Mouse (Mus musculus): ENCODE measurements around the gene Nkpd1. TPM values are rescaled to one million over a fixed set of nuclear protein-coding genes. Genes with fewer than 3 reads are reported as not detected.
A peak's percentile ranks its signal among the peaks of the same experiment; 100 is the strongest.
"Not testable (repeated sequence)": the region's sequence is repeated elsewhere in the genome, so short reads cannot be mapped to it uniquely, and the experiment has no call there.

Nkpd1 gene
- polyA plus RNA-seq, 1 experiment from 2014 or later = 0.11 TPM

- Histone ChIP-seq H3K9ac (replicated peaks; ENCODE audit: low read length) (no peak overlapping the region), H3K27me3 (ENCODE audit: insufficient read depth, low read length) (no peaks in the 10 kb centered on the region), H3K4me1 (ENCODE audit: insufficient read depth, low read length) (peaks cover 4% of the 10 kb centered on the region; the same call in 1 of the 2 replicates), H3K4me3 (ENCODE audit: low read length) (no peak overlapping the region), H3K9me3 (ENCODE audit: low read length) (no peaks in the 10 kb centered on the region), H3K4me2 (replicated peaks; ENCODE audit: low read depth, low read length) (no peak overlapping the region), H3K36me3 (ENCODE audit: insufficient read depth, low read length) (no peaks in the 10 kb centered on the region), H3K27ac (ENCODE audit: low read length) (no peak overlapping the region)
- no peak for ATAC-seq (ENCODE audit: low FRiP score, low TSS enrichment)
- 66% methylated on average over 4 of the region's 4 CpGs for WGBS
Measured at GRCm38 (mm10) chr7:19501658-19502057, 16.0 kb upstream of the Nkpd1 start.

- Histone ChIP-seq H3K4me3 (ENCODE audit: low read length) (no peak overlapping the region), H3K4me2 (replicated peaks; ENCODE audit: low read depth, low read length) (no peak overlapping the region), H3K27me3 (ENCODE audit: insufficient read depth, low read length) (no peaks in the 10 kb centered on the region), H3K4me1 (ENCODE audit: insufficient read depth, low read length) (peaks cover 15% of the 10 kb centered on the region), H3K27ac (ENCODE audit: low read length) (no peak overlapping the region), H3K9ac (replicated peaks; ENCODE audit: low read length) (no peak overlapping the region), H3K36me3 (ENCODE audit: insufficient read depth, low read length) (no peaks in the 10 kb centered on the region), H3K9me3 (ENCODE audit: low read length) (no peaks in the 10 kb centered on the region)
- WGBS = 31% methylated on average over 5 of the region's 5 CpGs
- ATAC-seq (ENCODE audit: low FRiP score, low TSS enrichment) = no peak
Measured at GRCm38 (mm10) chr7:19503481-19504068, 14.1 kb upstream of the Nkpd1 start.

DNA sequence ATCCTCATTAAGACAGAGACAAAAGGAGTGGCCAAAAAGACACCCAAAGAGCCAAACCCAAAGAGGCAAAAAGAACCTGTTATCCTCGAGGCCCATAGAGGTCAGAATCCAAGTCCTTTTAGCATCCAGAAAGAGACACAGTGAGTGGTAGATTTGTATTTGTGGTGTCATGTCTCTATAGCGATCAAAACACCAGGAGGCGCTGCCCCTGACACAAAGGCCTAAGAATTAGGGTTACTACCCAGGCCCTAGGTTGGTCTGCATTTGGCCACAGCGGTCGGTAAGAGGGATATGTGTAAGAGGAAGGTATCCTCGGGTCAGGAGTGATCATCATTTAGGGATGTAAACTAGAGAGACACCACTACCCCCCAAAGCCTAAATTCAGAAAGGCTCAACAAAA is 11.3 kb upstream of the Nkpd1 start:
- no peak overlapping the region for H3K4me3 ChIP-seq (ENCODE audit: low read length)
- H3K4me2 ChIP-seq (replicated peaks; ENCODE audit: low read depth, low read length) = 0 out of 2 replicates have a peak overlapping the region, but pooled peaks have one; percentile 84
- 35% methylated on average over 6 of the region's 6 CpGs for WGBS
- no peaks in the 10 kb centered on the region for H3K36me3 ChIP-seq (ENCODE audit: insufficient read depth, low read length)
- no peak for ATAC-seq (ENCODE audit: low FRiP score, low TSS enrichment)
- no peak overlapping the region for H3K9ac ChIP-seq (replicated peaks; ENCODE audit: low read length)
- no peaks in the 10 kb centered on the region for H3K9me3 ChIP-seq (ENCODE audit: low read length)
- peaks cover 23% of the 10 kb centered on the region for H3K4me1 ChIP-seq (ENCODE audit: insufficient read depth, low read length)
- H3K27me3 ChIP-seq (ENCODE audit: insufficient read depth, low read length) = no peaks in the 10 kb centered on the region
- H3K27ac ChIP-seq (ENCODE audit: low read length) = no peak overlapping the region

DNA sequence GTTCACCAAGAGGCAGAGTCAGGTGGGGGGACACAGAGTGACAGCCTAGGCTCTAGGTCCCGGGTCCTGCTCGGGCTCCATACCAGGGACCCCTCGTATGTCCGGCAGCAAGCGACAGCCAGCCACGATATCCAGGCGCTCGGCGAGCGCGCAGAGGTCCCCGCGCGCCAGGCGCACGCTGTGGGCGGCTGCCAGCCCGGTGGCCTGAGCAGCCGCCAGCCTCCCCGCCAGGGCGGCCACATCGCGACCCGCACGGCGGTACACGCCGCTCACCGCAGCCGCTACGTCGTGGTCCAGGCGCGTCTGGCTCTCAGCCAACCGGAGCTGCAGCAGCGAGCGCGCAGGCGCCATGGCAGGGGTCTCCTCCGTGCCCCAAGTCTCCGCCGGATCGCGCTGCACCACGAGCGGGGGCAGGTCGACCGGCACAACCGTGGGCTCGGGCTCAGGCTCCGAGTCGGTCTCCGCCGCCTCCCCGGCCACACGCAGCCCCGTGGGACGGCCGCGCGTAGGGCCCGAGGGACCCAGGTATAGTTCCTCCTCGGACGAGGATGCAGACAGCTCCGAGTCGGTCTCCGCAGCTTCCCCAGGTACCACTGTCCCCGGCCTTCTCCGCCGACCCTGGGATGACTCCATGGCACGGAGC is 10.5 kb upstream of the Nkpd1 start:
- ATAC-seq (ENCODE audit: low FRiP score, low TSS enrichment) = 0 out of 2 replicates have a peak, but pooled peaks have one; percentile 18
- H3K27ac ChIP-seq (ENCODE audit: low read length) = no peak overlapping the region
- WGBS = under 1% methylated on average over 61 of the region's 71 CpGs

DNA sequence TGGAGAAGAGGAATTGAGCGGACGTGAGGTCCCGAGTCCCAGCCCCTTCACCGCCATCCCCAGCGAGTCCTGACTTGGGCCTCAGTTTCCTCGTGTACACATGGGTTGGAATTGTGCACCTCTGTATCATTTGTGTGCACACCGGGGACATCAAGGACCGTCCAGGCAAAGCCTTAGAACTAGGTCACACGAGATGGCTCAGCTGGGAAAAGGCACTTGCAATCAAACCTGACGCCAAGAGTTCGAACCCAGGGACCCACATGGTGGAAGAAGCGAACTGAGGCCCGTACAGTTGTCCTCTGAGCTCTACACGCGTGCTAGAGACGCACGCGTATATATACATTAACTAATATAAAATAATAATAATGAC is 10.0 kb upstream of the Nkpd1 start:
- no peaks in the 10 kb centered on the region for H3K27me3 ChIP-seq (ENCODE audit: insufficient read depth, low read length)
- ATAC-seq (ENCODE audit: low FRiP score, low TSS enrichment) = no peak
- no peaks in the 10 kb centered on the region for H3K36me3 ChIP-seq (ENCODE audit: insufficient read depth, low read length)
- no peak overlapping the region for H3K27ac ChIP-seq (ENCODE audit: low read length)
- H3K4me2 ChIP-seq (replicated peaks; ENCODE audit: low read depth, low read length) = peak overlapping the region; percentile 84
- peak overlapping the region; percentile 74 for H3K4me3 ChIP-seq (ENCODE audit: low read length)
- 3% methylated on average over 18 of the region's 18 CpGs for whole genome bisulfite sequencing
- peak overlapping the region; percentile 86 for H3K9ac ChIP-seq (replicated peaks; ENCODE audit: low read length)
- peaks cover 23% of the 10 kb centered on the region for H3K4me1 ChIP-seq (ENCODE audit: insufficient read depth, low read length)
- H3K9me3 ChIP-seq (ENCODE audit: low read length) = no peaks in the 10 kb centered on the region

More for the DNA sequence above, 10.5 kb upstream of the Nkpd1 start:
- Histone ChIP-seq H3K4me2 (replicated peaks; ENCODE audit: low read depth, low read length) (peak overlapping the region; percentile 84), H3K9ac (replicated peaks; ENCODE audit: low read length) (peak overlapping the region; percentile 86), H3K4me3 (ENCODE audit: low read length) (peak overlapping the region; percentile 74), H3K27me3 (ENCODE audit: insufficient read depth, low read length) (no peaks in the 10 kb centered on the region), H3K36me3 (ENCODE audit: insufficient read depth, low read length) (no peaks in the 10 kb centered on the region), H3K9me3 (ENCODE audit: low read length) (no peaks in the 10 kb centered on the region), H3K4me1 (ENCODE audit: insufficient read depth, low read length) (peaks cover 23% of the 10 kb centered on the region)

- under 1% methylated on average over 56 of the region's 56 CpGs for WGBS
- Histone ChIP-seq H3K36me3 (ENCODE audit: insufficient read depth, low read length) (no peaks in the 10 kb centered on the region), H3K4me2 (replicated peaks; ENCODE audit: low read depth, low read length) (peak within 1 kb of the TSS; percentile 84), H3K4me3 (ENCODE audit: low read length) (peak within 1 kb of the TSS; percentile 74), H3K27me3 (ENCODE audit: insufficient read depth, low read length) (no peaks in the 10 kb centered on the region), H3K9ac (replicated peaks; ENCODE audit: low read length) (peak within 1 kb of the TSS; percentile 86), H3K9me3 (ENCODE audit: low read length) (no peaks in the 10 kb centered on the region), H3K4me1 (ENCODE audit: insufficient read depth, low read length) (peaks cover 23% of the 10 kb centered on the region), H3K27ac (ENCODE audit: low read length) (peak within 1 kb of the TSS; percentile 85)
- ATAC-seq (ENCODE audit: low FRiP score, low TSS enrichment) = peak; percentile 95
Measured at GRCm38 (mm10) chr7:19508150-19508923, 9.3 kb upstream of the Nkpd1 start, which contains the start of the genes Bloc1s3 and Trappc6a. TSS of gene Bloc1s3 (minus strand) at chr7:19508367. TSS of gene Trappc6a (plus strand) at chr7:19508395.

DNA sequence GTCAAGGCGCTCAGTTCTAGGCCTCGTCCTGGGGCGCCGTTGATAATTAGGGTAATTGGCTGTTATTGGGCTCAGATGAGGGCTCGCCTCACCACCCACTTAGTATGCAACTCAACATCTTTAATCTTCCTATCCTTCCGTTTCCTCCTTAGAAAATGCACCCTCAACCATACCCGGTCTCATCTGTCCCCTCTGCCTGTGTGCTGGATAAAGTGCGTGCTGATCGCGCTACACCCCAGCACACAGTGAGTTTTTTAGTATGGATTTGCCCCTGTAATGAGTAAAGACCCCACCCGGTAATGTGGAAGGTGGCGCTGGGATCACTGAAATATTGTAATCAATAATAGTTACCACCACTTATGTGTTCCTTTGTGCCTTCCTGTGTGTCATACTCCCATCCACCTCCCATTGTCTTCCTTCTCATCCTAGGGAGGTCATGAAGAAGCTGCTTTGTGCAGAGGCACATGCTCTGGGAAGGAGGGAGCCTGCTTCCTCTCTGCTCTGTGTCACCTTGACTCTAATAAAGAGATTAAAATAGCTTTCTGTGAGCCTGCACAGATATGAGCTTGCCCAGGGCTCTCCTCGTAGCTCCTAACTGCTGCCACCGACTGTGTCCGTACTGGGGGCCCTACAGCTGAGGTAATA is 8.6 kb upstream of the Nkpd1 start:
- no peaks in the 10 kb centered on the region for H3K27me3 ChIP-seq (ENCODE audit: insufficient read depth, low read length)

GRCm38 (mm10) chr7:19509786-19510185 is 7.9 kb upstream of the Nkpd1 start:
- 88% methylated on average over 7 of the region's 7 CpGs for WGBS
- Histone ChIP-seq H3K27ac (ENCODE audit: low read length) (no peak overlapping the region), H3K27me3 (ENCODE audit: insufficient read depth, low read length) (no peaks in the 10 kb centered on the region), H3K36me3 (ENCODE audit: insufficient read depth, low read length) (no peaks in the 10 kb centered on the region), H3K4me2 (replicated peaks; ENCODE audit: low read depth, low read length) (no peak overlapping the region), H3K4me3 (ENCODE audit: low read length) (peak overlapping the region; percentile 74; the same call in 1 of the 2 replicates), H3K9ac (replicated peaks; ENCODE audit: low read length) (peak overlapping the region; percentile 86; the same call in 1 of the 2 replicates), H3K4me1 (ENCODE audit: insufficient read depth, low read length) (peaks cover 21% of the 10 kb centered on the region), H3K9me3 (ENCODE audit: low read length) (no peaks in the 10 kb centered on the region)
- ATAC-seq (ENCODE audit: low FRiP score, low TSS enrichment) = no peak

More for the DNA sequence above, 8.6 kb upstream of the Nkpd1 start:
- ATAC-seq (ENCODE audit: low FRiP score, low TSS enrichment) = no peak
- Histone ChIP-seq H3K36me3 (ENCODE audit: insufficient read depth, low read length) (no peaks in the 10 kb centered on the region), H3K4me3 (ENCODE audit: low read length) (peak overlapping the region; percentile 74), H3K4me2 (replicated peaks; ENCODE audit: low read depth, low read length) (peak overlapping the region; percentile 84), H3K9me3 (ENCODE audit: low read length) (no peaks in the 10 kb centered on the region), H3K9ac (replicated peaks; ENCODE audit: low read length) (peak overlapping the region; percentile 86), H3K4me1 (ENCODE audit: insufficient read depth, low read length) (peaks cover 21% of the 10 kb centered on the region), H3K27ac (ENCODE audit: low read length) (peak overlapping the region; percentile 56)
- WGBS = 7% methylated on average over 15 of the region's 15 CpGs

GRCm38 (mm10) chr7:19511934-19512333 is 5.7 kb upstream of the Nkpd1 start:
- H3K27ac ChIP-seq (ENCODE audit: low read length); H3K4me2 ChIP-seq (replicated peaks; ENCODE audit: low read depth, low read length); H3K36me3 ChIP-seq (ENCODE audit: insufficient read depth, low read length); H3K27me3 ChIP-seq (ENCODE audit: insufficient read depth, low read length); H3K9me3 ChIP-seq (ENCODE audit: low read length); ATAC-seq (ENCODE audit: low FRiP score, low TSS enrichment); H3K9ac ChIP-seq (replicated peaks; ENCODE audit: low read length); H3K4me3 ChIP-seq (ENCODE audit: low read length): not testable (repeated sequence)
- 70% methylated on average over 6 of the region's 7 CpGs for WGBS
- peaks cover 16% of the 10 kb centered on the region for H3K4me1 ChIP-seq (ENCODE audit: insufficient read depth, low read length)

Measured in kidney, embryonic 16.5 days (tissue).